Mouse (Mus musculus): Measurements from ENCODE around the gene Megf11.

Gene Megf11

GRCm38 (mm10) chr9:64393914-64394596, 8.6 kb downstream of the Megf11 start:
- peak; percentile 94 for DNase-seq (ENCODE audit: low read depth, low spot score)

GRCm38 (mm10) chr9:64395238-64395920, 10.0 kb downstream of the Megf11 start:
- DNase-seq (ENCODE audit: low read depth, low spot score): no peak

- peak; percentile 47 for DNase-seq (ENCODE audit: low read depth, low spot score)
Measured at GRCm38 (mm10) chr9:64397108-64397507, 11.7 kb downstream of the Megf11 start.

DNA sequence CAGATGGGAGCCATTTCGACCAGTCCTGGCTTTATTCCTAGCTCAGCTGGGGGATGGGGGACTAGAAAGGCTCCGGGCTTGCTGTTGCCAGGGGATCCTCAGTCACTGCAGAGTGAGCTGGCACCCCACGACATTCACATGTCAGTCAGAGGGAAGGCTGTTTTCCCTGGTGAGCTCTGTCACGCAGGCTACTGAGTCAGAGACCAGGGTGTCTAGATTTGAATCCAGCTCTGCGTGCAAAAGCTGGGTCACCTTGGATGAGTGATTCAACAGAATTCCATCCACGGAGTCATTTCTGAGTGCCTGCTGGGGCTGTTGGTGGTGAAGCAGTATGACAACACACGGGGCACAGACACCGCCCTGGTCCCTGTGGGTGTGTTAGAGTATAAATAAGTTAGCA, 13.7 kb downstream of the Megf11 start:
- no peak for DNase-seq (ENCODE audit: low read depth, low spot score)

- no peak for DNase-seq (ENCODE audit: low read depth, low spot score)
Measured at GRCm38 (mm10) chr9:64402141-64402540, 16.7 kb downstream of the Megf11 start.

- no peak for DNase-seq (ENCODE audit: low read depth, low spot score)
Measured at GRCm38 (mm10) chr9:64406841-64407240, 21.4 kb downstream of the Megf11 start.

DNA sequence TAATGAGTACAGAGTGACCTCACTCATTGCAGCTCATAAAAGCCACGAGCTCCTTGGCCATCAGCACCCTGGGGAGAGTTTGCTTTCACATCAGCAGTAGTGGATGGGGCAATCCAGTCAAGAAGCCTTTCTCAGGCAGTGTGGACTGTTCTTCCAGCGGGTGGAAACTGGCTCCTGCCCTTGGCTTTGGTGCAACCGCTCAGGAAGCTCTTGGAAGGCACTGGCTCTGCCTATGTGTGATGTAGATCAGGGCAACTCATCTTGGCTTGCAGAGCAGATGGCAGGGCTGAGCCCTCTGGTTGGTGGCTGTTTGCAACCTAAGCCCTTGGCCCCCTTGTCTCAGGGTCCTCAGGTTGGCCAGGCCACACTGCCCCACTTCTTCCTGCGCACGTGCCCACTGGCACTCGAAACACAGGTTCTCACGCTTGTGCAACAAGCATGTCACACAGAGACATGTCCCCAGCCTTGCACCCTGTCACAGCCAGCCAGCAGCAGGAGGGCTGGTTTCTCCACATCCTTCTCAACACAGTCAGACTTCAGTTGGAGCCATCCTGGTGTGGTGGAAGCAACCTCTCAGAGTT, 22.1 kb downstream of the Megf11 start:
- DNase-seq (ENCODE audit: low read depth, low spot score): no peak

GRCm38 (mm10) chr9:64408821-64409220, 23.4 kb downstream of the Megf11 start:
- DNase-seq (ENCODE audit: low read depth, low spot score): no peak

DNA sequence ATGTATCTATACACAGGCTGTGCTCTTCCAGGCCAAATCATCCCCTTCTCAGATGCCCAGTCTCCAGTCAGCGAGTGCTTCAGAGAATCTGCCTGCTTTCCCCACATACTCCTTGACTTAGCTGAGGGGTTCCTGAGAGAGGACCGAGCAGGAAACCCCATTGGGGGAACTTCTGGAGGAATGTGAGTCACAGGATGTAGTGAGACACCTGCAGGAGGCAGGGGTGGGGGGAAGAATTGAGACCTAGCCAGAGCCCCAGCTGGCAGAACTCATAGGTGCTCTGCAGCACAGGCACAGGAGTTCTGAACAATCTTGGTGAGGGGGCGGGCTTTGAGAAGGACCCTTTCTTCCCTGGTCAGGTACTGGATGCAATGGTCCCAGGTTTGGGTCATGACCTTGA, 35.0 kb downstream of the Megf11 start:
- DNase-seq (ENCODE audit: low read depth, low spot score): no peak

- DNase-seq (ENCODE audit: low read depth, low spot score): no peak
Measured at GRCm38 (mm10) chr9:64421986-64422616, 36.7 kb downstream of the Megf11 start.

GRCm38 (mm10) chr9:64423912-64424311, 38.5 kb downstream of the Megf11 start:
- no peak for DNase-seq (ENCODE audit: low read depth, low spot score)

DNA sequence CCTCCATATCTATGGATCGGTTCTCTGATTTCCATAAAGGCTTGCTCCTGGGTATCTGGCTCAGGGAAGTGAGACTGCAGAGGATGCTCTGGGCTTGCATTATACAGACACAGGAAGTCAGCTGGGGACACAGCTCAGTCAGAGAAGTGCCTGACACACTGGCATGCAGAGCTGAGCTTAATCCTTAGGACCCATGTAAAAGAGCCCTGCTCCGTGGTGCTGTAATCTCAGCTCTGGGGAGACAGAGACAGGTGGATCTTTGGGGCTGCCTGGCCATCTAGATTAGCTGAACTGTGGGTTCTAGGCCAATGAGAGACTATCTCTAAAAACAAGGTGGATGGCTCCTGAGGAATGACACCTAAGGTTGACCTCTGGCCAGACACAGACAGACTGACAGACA, 50.7 kb downstream of the Megf11 start:
- DNase-seq (ENCODE audit: low read depth, low spot score): no peak

- peak; percentile 56 for DNase-seq (ENCODE audit: low read depth, low spot score)
Measured at GRCm38 (mm10) chr9:64440101-64440500, 54.7 kb downstream of the Megf11 start.

DNA sequence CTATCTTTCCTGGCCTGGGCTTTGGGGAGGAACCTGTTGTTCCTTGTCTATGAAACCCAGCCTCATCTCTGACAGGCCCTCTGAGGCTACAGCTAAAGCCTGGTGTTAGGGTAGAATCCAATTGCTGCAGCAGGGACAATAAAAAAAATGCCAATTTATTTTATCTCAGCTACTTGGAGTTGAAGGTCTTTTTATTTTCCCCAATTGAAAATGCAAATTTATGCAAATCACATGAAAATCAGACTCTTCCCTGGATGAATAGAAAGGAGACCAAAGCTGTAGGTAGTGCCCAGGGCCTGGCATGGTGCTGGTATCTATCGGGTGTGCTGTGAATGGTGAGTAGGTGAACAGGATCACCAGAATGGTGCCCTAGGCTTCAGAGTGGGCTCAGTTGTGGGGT, 60.6 kb downstream of the Megf11 start:
- no peak for DNase-seq (ENCODE audit: low read depth, low spot score)

GRCm38 (mm10) chr9:64447070-64447469, 61.6 kb downstream of the Megf11 start:
- DNase-seq (ENCODE audit: low read depth, low spot score): no peak

GRCm38 (mm10) chr9:64447522-64447921, 62.1 kb downstream of the Megf11 start:
- DNase-seq (ENCODE audit: low read depth, low spot score): no peak

- DNase-seq (ENCODE audit: low read depth, low spot score): no peak
Measured at GRCm38 (mm10) chr9:64452769-64453168, 67.3 kb downstream of the Megf11 start.

DNA sequence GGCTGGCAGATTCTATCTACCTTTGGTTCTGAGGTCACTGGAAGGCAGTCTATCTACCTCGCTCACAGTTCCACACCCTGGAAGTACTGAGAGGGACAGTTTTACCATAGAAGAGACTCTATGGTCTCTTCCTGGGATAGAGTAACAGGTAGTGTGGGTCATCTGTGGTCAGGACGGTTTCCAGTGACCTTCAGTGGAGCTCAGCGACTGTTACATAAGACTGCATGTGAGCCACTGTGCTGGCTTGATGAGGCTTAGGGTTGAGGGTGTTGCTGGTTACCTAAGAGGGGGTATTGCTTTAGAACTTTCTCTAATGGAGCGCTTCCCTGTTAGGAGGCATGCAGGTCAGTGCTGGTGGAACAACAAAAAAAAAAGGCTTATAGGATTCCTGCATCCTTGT, 68.8 kb downstream of the Megf11 start:
- DNase-seq (ENCODE audit: low read depth, low spot score): no peak

DNA sequence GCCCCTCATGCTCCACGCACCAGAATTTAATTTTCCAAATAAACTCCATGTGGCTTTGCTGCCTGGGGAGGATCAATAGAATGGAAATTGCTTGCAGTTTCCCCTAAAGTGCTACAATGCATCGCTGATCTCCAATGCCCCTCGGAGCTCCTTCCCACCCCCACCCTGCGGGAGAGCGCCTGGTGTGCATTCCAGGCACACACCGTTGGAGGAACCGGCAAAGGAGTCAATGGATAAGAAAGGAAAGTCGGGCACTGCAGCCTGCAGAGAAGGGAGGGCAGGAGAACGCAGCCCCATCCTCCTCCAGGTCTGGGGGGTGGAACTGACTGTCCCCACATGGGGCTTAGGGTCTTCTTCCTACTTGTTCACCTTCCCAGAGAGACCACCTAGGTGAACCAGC, 70.5 kb downstream of the Megf11 start:
- DNase-seq (ENCODE audit: low read depth, low spot score): no peak

- no peak for DNase-seq (ENCODE audit: low read depth, low spot score)
Measured at GRCm38 (mm10) chr9:64457596-64457995, 72.2 kb downstream of the Megf11 start.

- no peak for DNase-seq (ENCODE audit: low read depth, low spot score)
Measured at GRCm38 (mm10) chr9:64461568-64462308, 76.3 kb downstream of the Megf11 start.

DNA sequence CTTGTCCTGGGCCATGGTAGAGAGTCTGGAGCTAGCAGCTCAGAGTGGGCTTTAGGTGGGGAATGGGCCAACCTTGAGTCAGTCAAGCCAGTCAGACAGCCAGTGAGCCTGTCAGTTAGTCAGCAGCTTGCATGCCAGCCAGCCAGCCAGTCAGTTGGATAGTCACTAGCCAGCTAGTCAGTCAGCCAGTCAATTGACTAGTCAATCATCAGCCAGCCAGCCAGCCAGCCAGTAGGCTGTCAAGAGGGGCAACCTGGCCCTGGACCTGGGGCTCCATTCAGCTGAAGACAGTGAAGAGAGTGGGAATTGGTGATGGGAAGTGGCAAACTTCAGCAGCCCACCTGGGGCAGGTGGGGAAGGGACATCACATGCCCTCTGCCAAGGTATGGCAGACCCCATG, 77.4 kb downstream of the Megf11 start:
- no peak for DNase-seq (ENCODE audit: low read depth, low spot score)
